Mouse (Mus musculus) myocyte (in vitro differentiated cells): ENCODE measurements at regions not wholly inside any gene's neighbourhood (a gene's known extent, or its start where the extent isn't known, plus 50 kb on each side); places are given as distances from the start of the nearest gene placed in this dataset.

Source experiments
- CEBPB ChIP-seq: IDR thresholded peaks from 2 replicates; pipeline ENCODE4 v1.6.1; 2011; ENCODE audit warnings: mild to moderate bottlenecking, moderate library complexity; ENCODE audit not compliant: poor library complexity, insufficient read depth, severe bottlenecking
- MAX ChIP-seq: IDR thresholded peaks from one replicate; pipeline ENCODE4 v1.6.1; 2011; ENCODE audit warnings: low read depth, mild to moderate bottlenecking, control low read depth
- MYOD1 ChIP-seq, 3 experiments: IDR thresholded peaks; one replicate each; pipeline ENCODE4 v1.6.1; 2011; ENCODE audit warnings: control low read depth in 2 of 3, low read depth in 2 of 3, mild to moderate bottlenecking in 2 of 3, moderate library complexity in 1 of 3; ENCODE audit not compliant: insufficient read length in 2 of 3, control insufficient read depth in 1 of 3
- POLR2A ChIP-seq: IDR thresholded peaks from one replicate; pipeline ENCODE4 v1.6.1; 2011; ENCODE audit warnings: low read depth, mild to moderate bottlenecking, control low read depth, moderate library complexity; ENCODE audit not compliant: insufficient read length
- POLR2AphosphoS2 ChIP-seq: IDR thresholded peaks from one replicate; pipeline ENCODE4 v1.6.1; 2011; ENCODE audit warnings: low read depth, control low read depth; ENCODE audit not compliant: insufficient read length
- TCF12 ChIP-seq: IDR thresholded peaks from one replicate; pipeline ENCODE4 v1.6.1; 2011; ENCODE audit warnings: mild to moderate bottlenecking, control low read depth; ENCODE audit not compliant: poor library complexity, insufficient read depth, severe bottlenecking
- TCF3 ChIP-seq: IDR thresholded peaks from one replicate; pipeline ENCODE4 v1.6.1; 2011; ENCODE audit warnings: low read depth, control low read depth; ENCODE audit not compliant: insufficient read length
- USF1 ChIP-seq: IDR thresholded peaks from one replicate; pipeline ENCODE4 v1.6.1; 2011; ENCODE audit warnings: low read depth, mild to moderate bottlenecking, control low read depth, moderate library complexity

DNA sequence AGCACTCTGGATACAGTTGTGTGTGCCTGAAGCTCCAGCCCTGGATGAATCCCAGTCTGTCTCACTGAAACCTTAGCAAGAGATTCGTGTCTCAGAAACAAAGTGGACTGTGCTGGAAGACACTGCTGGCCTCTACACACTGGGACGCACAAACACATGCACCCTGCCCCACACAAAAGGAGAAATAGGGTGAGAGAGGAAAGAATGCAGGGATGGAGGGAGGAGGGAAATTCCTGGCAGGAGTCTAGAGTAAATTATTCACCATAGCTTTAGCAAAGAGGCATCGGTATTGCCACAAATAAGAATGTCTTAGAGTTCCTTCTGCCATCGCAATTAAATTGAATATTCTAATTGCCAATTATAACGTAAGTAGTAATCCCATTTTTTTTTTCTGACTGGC lies 530.4 kb upstream of the Kdm8 start:
- TF ChIP-seq POLR2A (no peak), USF1 (no peak), POLR2AphosphoS2 (no peak), TCF3 (no peak), MYOD1 (IDR thresholded peaks at IDR 0.05; ENCODE audit: control insufficient read depth in 1 of 3, insufficient read length in 2 of 3, low read depth in 2 of 3) (no peak), CEBPB (no peak), TCF12 (no peak), MAX (no peak)
